Mouse (Mus musculus): ENCODE measurements around the gene Msi2. TPM values are rescaled to one million over a fixed set of nuclear protein-coding genes. Genes with fewer than 3 reads are reported as not detected.

The Msi2 gene
- total RNA-seq, 2 experiments from 2014 or later: 105 to 113 TPM

DNA sequence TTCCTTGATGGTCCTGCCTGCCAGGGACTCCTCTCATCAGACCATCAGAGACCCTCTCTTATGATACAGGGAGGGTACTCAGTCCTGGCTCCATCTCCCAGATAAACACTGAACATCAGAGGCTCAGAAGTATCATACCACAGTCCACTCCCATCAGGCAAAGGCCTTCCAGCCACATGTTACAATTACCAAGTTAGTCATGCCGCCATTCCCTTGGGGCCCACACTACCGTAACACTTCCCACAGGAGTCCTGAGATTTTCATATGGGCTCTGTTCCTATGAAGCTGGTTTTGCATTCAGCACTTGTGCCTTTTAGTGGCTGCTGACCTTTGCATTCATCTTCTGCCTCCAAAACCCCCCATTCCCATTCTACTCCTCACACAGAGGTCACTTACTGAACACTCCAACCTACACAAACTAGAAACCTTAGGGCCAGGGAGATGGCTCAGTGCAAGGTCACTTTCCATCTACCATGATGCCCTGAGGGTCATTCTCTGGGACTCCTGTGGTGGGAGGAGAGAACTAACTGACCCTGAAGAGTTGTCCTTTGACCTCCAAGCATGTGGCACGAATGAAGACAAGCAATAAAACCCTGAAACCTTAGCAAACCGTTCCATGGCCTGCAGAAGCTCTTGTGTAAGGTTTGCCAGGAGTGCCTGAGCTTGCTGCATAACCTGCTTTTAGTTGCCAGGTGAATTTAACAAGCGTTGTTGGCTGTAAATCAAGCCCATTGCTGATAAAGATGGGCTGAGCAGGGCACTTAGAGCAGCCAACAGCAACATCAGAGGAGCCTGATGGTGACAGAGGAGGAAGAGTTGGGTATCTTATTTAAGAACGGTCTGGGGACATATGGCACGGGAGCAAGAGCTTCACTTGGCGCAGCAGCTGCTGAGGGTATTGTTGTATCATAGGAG lies 323.0 kb downstream of the Msi2 start:
- DNase-seq: no peak

DNA sequence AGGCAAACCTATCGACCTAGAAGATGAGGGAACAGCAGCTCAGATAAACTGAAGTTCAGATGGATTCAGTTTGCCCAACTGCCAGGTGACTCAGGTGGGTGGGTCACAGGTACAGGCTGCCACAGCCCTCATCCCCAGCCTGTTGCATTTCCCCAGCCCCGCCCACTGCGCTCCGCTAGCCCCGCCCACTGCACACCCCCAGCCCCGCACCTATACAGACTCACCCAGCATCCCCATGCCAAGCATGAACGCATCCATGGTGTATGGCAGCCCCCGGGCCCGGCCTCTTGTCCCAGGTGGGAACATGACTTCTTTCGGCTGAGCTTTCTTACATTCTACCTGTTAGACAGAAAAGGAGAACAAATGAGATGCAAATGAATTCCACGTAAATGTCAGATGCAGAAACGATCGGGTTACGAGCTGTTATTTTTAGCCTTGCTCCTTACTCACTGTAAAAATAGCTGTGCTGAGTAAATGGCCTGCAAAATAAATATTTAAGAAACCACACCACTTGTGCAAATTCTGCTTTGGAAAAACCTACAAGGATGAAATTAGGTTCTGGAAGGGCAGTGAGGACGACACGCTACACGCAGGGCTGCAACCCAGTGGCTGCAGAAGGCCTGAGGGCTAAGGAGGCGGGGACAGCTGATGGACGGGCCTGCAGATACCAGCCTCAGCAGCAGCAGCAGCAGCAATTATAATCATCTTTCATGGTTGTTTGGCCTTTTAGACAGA lies 323.8 kb downstream of the Msi2 start:
- DNase-seq: no peak

DNA sequence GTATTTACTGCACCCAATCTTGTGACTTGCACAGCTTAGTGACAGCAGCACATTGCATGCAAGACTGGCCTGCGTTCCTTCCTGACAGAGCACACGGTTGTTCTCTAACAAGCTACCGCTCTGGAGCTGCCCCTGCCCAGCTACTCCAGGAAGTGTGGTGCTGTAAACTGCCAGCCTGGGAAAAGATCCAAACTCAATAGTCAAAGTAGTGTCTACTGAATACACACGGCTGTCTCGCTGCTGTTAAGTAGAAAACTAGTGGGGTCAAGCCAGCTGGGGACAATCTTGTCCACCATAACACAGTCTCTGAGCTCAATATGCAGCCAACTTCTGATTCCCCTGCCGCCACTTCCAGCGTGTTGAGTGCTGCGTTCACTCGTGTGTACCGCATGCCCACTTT lies 325.6 kb downstream of the Msi2 start:
- DNase-seq: no peak

DNA sequence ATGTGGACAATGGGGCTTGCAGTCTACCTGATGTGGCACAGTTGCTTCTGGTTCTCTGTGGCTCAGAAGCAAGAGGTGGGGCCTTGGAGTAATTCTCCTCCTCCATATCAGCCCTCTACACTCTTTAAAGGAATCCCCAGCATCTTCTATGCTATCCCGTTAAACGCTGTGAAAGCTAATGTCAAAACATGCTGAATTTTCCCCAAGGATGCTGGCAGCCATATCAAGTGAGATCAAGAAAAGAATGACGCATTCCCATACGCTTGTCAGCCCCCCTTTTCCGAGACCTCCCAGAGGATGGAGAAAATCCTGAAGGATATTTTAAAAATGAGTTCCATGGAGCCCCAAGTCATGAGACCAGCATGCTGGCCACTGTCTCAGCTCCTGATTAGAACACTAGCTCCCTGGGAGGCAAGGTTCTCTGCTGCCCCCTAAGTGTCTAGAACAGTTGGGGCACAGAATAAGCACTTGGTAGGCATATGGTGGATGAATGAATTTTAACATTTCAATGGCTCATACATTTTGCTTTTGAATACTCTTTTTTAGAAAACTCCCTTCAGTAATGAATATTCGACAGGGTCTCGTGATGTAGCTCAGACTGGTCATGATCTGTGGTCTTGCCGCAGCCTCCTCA lies 327.0 kb downstream of the Msi2 start:
- DNase-seq: no peak

DNA sequence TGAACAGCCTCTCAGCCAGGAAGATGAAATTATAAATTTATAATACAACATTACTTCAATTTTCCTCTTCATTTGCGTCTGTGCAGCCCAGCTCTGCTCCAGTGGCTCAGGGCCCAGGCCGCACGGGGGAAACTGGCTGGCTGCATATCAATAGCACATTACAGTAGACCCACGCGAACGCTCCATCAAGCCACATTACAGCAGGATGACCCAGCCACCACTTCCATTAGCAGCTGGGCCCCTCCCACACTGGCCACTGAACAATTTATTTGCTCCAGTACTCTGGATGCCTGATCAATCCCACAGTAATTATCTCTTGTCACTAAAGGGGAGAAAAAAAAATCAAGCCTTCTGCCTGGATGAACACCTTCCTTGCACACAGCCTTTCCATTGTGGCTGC lies 328.8 kb downstream of the Msi2 start:
- DNase-seq: no peak

DNA sequence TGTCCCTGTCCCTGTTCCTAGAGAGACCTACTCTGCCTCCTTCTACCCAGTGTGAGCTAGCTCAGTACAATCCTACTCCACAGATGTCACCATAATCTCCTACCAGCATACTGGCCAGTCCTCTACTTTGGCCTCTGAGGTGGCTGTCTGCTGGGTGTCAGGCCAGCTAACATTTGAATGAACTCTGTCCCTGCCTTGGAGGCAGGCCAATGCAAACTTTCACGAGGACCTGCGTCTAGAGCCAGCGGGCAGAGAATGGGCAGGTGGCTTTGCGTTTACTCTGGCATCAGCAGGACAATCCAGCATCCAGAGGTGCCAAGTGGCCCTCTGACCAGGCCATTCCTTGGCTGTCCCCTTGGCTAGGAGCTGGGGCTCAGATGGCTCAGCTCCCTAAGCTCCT lies 331.4 kb downstream of the Msi2 start:
- no peak for DNase-seq

DNA sequence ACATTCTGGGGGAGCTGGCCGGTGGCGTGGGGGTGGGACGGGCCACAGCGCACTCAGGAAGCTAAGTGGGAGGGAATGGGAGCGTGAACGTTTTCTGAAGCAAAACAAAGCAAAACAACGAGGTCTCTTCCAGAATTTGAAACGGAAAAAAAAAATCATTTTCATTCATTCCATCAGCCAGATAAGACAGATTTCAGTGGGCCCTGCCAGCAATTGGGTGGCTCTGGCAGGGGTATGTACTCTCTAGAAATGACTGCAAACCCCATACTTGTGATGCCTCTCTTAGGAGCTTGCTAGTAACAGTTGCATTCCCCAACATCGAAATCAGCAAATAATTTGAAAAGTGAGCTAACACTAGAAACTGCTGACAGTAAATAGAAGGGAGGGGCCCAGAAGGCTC lies 335.9 kb downstream of the Msi2 start:
- no peak for DNase-seq

DNA sequence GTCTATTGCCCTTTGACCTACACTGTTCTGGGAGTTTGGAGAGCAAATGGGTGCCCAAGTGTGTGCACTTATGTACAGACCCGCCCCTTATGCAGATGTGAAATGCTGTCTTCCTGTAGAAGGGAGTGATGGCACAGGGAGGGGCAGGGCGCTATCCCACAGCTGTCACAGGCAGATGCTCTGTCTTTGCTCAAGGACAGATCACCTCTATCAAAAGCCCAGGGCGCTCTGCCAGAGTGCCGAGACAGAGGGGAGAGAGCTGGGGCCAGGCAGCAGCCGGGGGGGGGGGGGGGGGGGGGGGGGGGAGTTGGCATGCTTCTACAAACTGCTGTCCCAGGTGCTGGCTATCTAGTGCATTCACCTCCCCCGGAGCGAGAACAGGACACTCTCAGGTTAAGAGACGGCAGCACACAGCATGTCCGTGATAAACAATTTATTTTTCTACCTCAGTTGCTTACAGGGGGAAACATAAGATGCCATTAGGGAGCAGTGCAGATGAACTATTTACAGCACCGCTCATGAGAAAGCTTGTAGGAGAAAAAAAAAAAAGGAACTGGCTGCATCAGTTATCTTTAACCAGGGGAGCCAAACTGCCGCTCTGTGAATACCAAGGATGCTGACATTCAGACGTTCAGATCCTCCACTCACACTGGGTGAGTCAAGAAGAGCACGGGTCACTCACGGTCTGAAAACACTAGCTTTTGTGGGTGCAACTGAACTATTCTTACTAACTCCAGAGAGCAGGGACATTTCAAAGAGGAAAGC lies 337.0 kb downstream of the Msi2 start:
- DNase-seq: no peak

DNA sequence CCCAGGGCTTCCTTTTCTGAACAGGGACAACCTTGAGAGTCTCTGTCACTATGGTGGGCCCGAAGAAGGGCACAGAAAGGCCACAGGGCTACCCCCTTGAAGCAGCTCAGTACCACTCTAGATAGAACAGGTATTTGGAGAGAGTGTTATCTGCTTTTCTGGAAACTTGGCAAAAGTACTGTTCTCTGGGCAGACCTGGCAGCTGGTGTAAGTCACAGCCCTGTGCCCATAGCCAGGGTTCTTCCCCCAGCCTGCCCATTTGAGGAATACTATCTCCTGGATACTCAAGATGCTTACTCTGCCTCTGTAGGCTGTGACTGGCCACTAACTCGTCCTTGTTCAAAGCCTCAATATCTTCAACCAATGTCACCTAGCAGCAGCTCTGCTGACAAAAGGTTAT lies 338.7 kb downstream of the Msi2 start:
- no peak for DNase-seq

DNA sequence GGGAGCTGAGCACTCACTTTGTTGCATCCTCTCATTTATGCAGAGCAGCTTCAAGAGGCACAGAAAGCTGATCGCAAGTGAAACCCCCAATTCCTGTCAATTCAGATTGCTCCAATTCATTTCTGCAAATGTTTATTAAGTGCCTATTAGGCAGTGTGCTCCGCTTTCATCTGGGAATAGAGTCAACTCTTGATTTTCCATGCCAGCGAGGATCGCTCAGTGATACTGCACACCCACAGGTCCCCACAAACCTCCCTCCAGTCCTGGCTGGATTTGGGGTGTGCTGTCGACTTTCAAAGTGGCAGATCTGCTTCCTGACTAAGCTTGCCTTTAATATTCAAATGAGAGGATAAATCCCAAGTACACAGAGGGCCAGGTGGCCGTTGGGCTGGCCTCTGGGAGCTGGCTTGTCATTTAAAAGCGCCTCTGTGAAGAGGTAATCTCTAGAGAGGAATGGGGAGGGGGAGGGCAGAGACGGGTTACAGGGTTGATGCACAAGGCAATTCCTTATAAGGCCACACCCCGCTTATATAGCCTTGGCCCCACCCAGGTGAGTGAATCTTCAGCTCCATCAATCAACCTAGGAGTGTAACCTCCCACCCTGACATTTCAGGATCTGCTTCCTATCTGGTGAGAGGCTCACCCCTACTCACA lies 339.5 kb downstream of the Msi2 start:
- DNase-seq: peak in 1 of 2 experiments; percentile 20

DNA sequence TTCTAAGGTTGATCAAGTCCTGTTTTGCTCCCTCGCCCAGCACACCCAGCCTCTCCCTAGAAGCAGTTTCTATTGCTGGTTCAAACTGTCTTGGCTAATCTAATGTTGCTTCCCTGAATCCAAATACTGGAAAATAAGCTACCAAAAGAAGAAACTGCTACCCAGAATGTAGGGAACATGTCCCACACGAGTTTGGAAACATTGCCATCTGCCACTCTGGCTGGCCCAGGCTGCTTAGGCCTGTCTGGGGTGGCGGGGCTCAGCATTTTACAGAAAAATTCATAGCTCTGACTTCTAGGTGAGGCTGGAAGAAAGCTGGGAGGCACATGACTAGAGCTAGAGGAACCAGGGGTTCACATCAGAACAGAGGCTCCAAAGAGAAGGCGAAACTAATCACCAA lies 345.7 kb downstream of the Msi2 start:
- DNase-seq: peak; percentile 27 to 28

DNA sequence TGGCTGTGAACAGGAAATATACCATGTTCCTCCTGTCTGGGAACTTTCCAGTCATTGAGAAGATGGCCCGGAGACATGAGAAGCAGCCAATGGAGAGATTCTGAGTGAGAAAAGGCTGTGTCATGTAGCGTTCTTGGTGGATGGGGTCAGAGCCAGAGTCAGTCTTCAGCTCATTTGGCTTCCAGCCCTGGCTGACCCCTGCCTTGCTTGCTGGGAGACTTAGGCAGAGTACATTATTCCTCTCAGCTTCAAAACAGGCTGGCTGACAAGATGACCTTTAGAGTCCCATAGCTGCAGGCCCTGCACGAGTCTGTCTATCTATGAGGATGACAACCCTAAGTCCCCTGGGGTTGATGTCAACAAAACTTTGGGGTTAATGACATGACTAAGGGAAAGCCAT lies 348.4 kb downstream of the Msi2 start:
- no peak for DNase-seq

DNA sequence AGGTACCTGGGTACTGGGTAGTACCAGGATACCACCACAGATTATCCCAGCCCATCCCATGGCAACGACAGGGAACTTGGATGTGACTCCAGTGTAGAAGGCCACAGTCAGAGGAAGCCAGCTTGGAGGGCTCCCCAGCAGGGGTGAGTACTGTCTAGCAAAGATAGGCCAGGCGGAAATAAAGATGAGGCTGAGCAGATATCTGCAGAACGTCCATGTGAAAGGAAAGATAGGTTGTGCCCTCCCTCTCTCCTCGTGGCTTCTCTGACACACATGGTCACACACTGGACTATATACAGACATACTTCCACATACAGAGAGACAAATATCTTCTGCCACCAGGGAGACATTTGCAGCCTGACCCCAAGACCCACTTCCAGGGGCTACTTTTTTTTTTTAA lies 350.8 kb downstream of the Msi2 start:
- DNase-seq: no peak

DNA sequence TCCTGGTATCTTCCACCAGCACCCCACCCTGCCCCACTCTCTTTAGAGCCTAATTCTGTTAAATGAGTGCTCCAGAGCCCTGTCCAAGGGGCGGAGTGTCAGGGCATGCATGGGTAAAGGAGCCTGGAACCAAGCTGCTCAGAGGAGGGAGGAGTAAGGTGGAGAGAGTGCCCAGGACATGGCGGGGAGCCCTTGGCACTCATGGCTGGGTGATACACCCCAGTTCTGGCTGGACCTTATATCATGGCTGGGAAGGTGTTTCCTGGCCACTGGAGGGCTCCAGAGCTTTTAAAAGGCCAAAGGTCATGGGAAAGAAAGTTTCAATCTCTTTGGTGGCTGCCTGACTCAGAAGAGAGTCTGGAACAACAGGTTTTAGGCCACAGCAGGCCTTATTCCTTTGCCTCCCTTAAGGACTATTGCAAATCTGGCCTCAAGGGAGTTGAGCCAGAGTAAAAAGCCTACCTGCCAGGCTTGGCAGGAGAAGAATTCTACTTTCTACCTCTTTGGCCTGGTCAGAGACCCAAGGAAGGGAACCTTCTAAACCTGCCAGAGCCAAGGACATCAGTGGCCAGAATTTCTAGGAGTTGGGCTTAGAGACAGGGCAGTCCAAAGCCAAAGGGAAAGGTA lies 352.3 kb downstream of the Msi2 start:
- DNase-seq: no peak

DNA sequence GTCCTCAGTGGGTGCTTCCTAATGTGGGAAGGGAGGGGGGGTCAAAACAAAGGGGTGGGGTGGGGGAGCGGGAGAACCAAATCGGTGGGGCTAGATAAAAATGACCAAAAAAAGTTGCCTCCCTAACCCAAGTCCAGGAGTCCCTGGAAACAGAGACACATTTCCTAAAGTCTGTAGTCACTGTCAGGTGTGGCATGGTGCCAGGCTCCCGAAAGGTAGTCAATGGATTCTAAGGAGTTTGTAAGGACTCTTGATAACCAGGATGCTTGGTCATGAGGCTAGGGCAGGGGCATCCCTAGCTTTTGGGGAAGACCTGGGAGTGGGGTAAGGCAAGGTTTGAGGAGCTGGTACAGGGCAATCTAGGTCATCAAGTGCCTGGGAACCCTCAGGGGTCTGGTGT lies 354.1 kb downstream of the Msi2 start:
- DNase-seq: no peak

DNA sequence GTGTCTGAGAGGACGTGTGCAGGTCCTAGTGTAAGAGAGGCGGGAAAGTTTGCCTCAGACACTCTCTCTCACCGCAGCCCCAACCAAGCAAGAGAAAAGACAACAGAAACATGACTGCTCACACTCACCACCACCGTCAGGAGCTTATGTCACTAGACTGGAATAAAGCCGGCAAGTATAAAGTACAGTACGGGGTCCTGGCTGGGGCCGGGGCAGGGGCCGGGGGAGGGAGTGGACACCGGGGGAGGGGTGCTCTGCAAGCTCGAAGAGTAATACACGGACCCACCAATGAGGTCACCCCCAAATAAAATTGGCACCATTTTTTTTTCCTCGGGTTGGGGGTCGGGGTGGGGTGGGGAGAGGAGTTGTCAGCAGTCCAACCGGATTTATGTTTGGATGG lies 354.8 kb downstream of the Msi2 start:
- no peak for DNase-seq

DNA sequence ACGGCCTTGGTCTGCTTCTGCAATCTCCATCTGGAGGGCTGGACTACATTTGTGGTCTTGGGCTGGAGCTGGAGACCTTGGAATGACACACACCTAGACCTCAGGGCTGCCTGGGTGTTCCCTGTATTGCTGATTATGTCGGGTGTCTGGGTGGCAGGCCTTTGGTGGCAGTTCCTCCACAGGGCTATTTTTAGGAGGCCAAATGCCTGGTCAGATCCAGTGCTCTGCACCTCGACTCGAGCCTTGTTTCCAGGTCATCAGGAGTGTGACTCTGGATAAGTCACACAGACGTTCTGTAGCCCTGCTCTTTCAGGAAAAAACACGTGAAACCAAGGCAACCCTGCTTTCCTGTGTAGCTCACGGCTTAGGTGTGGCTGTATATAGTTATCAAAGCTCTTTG lies 358.6 kb downstream of the Msi2 start:
- DNase-seq: no peak

DNA sequence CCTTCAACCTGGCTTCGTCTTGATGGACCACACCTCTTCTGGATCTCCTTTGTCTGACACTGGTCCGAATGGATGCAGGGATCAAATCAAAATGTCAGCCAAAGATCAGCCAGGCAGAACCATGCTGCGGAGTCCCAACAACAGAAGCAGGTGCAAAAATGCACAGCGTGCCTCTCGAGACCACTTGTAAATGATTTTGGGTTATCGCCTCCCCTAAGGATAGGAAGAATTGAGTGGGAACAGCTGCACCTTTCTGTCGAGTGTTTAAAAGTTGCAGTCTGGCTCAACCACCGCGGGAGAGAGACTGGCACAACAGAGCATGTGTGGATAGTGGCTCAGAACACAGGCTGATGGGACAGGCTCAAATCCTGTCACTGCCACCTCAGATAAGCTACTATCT lies 361.0 kb downstream of the Msi2 start:
- no peak for DNase-seq

DNA sequence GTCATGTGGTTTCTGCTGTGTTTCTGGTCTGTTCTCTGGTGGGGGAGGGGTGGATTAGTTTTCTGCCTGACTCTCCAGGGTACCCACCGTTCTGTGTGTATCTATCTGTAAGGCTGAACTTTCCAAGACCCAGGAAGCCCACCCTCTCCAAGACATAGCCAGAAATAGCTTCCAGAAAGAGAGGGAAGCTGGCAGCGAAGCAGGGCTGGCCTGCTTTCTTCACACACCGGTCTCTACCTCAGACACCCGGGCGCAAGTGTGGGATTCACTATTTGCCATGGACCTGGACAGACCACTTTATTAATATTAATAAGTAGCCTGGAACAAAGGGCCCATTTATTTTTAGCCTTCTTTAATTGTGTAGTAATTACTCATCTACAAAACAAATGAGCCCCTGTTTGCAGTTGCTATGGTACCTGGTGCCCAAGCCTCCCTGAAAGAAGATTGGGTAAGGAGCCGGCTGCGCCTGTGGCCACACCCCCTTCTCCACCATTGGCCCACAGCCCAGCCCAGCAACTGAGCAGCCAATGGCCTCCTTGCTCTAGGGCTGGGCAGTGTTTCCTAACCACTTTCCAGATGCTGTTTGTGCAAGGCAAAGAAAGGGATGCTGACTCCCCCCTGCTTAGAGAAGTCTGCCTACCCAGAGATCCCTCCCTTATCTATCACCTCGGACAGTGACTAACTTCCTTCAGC lies 361.6 kb downstream of the Msi2 start:
- peak; percentile 79 to 81 for DNase-seq

DNA sequence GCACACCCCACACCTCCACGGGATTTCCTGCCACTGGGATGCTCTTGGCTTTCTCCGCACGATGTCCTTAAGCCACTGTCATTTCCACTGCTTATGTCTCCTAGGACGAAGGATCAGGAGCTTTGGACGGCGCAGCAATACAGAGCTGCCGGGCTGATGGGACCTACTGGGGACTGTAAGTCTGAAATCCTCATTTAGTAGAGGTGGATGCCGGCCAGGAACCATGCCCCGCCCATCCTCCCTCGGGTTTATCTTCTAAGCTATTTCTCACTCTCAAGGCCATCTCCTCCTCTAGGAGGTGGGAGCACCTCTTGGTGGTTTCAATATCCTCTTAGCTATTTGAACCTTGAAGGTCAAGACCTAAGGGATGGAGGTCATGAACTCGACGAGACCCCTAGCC lies 362.3 kb downstream of the Msi2 start:
- DNase-seq: no peak

DNA sequence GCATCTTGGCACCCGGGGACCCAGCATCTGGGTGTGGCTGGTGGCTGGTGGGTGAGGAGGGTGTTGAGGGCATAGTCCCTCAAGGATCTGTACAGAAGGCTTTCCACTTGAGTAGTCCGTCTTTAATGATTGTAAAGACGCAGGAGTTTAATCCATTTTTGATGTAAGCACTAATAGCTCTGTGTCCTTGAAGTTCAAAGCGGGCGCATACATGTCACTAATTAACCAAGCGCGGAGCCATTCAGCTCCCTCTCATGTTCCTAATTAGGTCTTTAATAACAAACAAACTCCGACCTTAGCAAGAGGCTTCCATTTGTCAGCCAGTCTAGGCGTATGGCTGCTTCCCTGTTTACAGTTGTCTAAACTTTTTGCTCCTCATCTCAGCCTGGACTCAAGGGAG lies 363.5 kb downstream of the Msi2 start:
- DNase-seq: no peak

Data from layer of hippocampus, postnatal 36 days (tissue).